Mouse (Mus musculus) E14TG2a.4 (cell line): Measurements from ENCODE around the gene 2410004B18Rik.

Source experiments
- CTCF ChIP-seq: conservative IDR thresholded peaks from 2 replicates; pipeline ENCODE4 v1.5.1; 2014; ENCODE audit warnings: low read length
- POU5F1 ChIP-seq: IDR thresholded peaks from 2 replicates; pipeline ENCODE4 v1.6.1; 2014; ENCODE audit warnings: low read length, borderline replicate concordance

- TF ChIP-seq CTCF (no peak), POU5F1 (no peak)
Observed at GRCm38 (mm10) chr3:145946654-145947053, 8.8 kb downstream of the 2410004B18Rik start.
